Mouse (Mus musculus) lung, adult 2 months (tissue): ENCODE measurements around the gene Igtp. TPM values are rescaled to one million over a fixed set of nuclear protein-coding genes. Genes with fewer than 3 reads are reported as not detected.

Source experiments
- DNase-seq: peaks from one replicate; pipeline ENCODE4 v3.0.0; 2022
- H3K4me1 ChIP-seq: fragments of 200-500 bp; 2 replicates; pipeline ENCODE4 v1.6.1; 2011; ENCODE audit warnings: low read length; ENCODE audit not compliant: control insufficient read depth, insufficient read depth
- H3K4me3 ChIP-seq: fragments of 200-500 bp; replicated peaks from 2 replicates; pipeline ENCODE3; 2011; ENCODE audit warnings: low read depth, mild to moderate bottlenecking, control low read depth, low read length; ENCODE audit errors: extremely low read depth
- CTCF ChIP-seq: fragments of 200-500 bp; IDR thresholded peaks from 2 replicates; pipeline ENCODE4 v1.5.1; 2011; ENCODE audit warnings: mild to moderate bottlenecking, low read length, control low read depth; ENCODE audit not compliant: insufficient read depth
- POLR2A ChIP-seq: fragments of 200-500 bp; IDR thresholded peaks from 2 replicates; pipeline ENCODE4 v1.6.1; 2011; ENCODE audit warnings: low read depth, mild to moderate bottlenecking, control low read depth, low read length, borderline replicate concordance; ENCODE audit errors: extremely low read depth
- WGBS: fragments of 180-500 bp; shearing (Covaris S2); methylation state at CpG from one replicate; pipeline ENCODE4 v1.1.7; 2018; 5-methylcytosine and 5-hydroxymethylcytosine counted together
- polyA plus RNA-seq: library from polyadenylated mRNA; depleted of rRNA; stranded (reverse); fragments of >200 nt; gene quantifications from 2 replicates; pipeline ENCODE4 v1.2.3, GENCODE M21; 2012

Gene Igtp
- polyA plus RNA-seq, 1 experiment: 14.7 TPM

DNA sequence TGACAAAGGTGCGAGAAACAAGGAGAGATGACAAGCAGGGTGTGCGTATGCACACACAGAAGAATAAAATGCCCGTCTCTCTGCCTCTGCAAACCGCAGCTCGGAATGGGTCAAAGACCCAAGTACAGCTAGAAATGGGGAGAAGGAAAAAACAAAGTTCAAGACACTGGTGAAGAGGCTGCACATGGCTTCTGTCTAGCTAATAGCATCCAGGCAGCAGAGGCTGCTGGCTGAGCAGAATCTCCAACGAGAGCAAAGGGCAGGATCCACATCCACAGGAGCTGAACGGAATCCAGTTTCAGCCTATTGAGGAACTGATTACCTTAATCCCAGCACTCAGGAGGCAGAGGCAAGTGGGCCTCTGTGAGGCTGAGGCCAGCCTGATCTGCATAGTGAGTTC lies 18.6 kb upstream of the Igtp start:
- TF ChIP-seq POLR2A: no peak
- no peak for TF ChIP-seq CTCF
- Histone ChIP-seq H3K4me1 (no peaks in the 10 kb centered on the region; the same call in 1 of the 2 replicates), H3K4me3 (no peak overlapping the region)
- no peak for DNase-seq
- WGBS: 86% methylated on average over 7 of the region's 7 CpGs

DNA sequence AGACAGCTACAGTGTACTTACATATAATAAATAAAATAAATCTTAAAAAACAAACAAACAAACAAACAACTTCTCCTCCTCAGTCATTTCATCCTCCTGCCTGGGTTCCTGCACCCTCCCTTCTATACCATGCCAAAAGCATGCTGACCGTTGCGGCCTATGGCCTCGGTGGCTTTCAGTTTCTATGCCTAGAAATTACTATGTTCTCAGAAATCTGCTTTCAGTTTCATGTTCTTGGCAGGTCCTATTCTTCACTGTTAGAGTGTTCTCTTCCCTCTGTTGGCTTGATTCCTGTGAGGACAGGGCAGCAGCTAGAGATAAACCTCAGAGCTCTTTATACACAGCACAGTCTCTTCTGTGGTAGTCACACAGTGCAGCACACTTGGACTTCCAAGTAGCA lies 15.8 kb upstream of the Igtp start:
- DNase-seq: no peak
- 31% methylated on average over 3 of the region's 3 CpGs for WGBS
- TF ChIP-seq CTCF: no peak
- TF ChIP-seq POLR2A: no peak
- Histone ChIP-seq H3K4me1 (no peaks in the 10 kb centered on the region; the same call in none of the 2 replicates), H3K4me3 (peak overlapping the region; percentile 6)

GRCm38 (mm10) chr11:58189675-58190074 lies 9.7 kb upstream of the Igtp start:
- DNase-seq: no peak
- Histone ChIP-seq H3K4me3 (no peak overlapping the region), H3K4me1 (peaks cover 3% of the 10 kb centered on the region)
- 87% methylated on average over 6 of the region's 6 CpGs for WGBS
- no peak for TF ChIP-seq POLR2A
- no peak for TF ChIP-seq CTCF

GRCm38 (mm10) chr11:58193326-58193725 lies 6.0 kb upstream of the Igtp start:
- DNase-seq: no peak
- Histone ChIP-seq H3K4me1 (peaks cover 3% of the 10 kb centered on the region), H3K4me3 (no peak overlapping the region)
- TF ChIP-seq POLR2A: no peak
- no peak for TF ChIP-seq CTCF
- 19% methylated on average over 3 of the region's 3 CpGs for WGBS

- no peak for DNase-seq
- no peak overlapping the region for H3K4me3 ChIP-seq
- TF ChIP-seq POLR2A (no peak), CTCF (no peak)
- WGBS: 41% methylated on average over 4 of the region's 4 CpGs
- H3K4me1 ChIP-seq: peaks cover 3% of the 10 kb centered on the region
Observed at GRCm38 (mm10) chr11:58193860-58194520, 5.4 kb upstream of the Igtp start.

DNA sequence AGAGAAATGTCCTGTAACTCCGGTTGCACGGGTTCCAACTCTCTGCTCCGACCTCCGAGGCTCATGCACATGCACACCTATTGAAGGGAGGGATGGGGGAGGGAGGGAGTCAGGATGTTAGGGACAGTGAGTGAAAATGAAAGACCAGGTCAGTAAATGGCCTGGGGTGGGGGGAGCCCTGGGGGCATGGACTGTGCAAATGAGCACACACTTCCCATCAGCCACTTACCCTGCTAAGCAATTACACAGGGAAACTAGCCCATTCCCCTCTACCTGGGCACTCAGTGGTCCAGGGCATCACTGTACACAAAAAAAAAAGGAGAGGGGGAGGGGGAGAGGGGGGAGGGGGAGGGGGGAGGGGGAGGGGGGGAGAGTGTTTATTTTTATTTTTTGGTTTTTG lies 693 bp upstream of the Igtp start:
- Histone ChIP-seq H3K4me1 (peaks cover 3% of the 10 kb centered on the region), H3K4me3 (no peak overlapping the region)
- TF ChIP-seq POLR2A (no peak), CTCF (no peak)
- WGBS: 82% methylated on average over 4 of the region's 4 CpGs
- DNase-seq: no peak

DNA sequence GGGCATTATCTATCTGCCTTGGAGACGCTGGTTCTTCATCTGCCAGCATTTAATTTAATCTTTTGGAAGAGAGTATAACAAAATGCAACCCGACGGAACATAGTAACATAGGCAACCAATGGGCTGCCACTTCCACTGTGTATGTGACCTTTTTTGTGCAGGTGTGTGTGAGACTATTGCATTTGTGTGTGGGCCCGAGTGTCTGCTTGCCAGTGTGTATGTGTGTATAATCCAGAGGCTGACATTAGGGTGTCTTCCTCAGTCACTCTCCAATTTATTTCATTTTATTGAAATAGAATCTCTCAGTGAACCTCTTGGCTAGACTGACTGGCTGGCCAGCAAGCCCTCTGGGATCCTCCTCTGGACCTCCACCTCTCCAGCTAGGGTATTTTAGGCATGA lies 870 bp downstream of the Igtp start:
- no peak for TF ChIP-seq POLR2A
- no peak for TF ChIP-seq CTCF
- Histone ChIP-seq H3K4me1 (no peaks in the 10 kb centered on the region; the same call in 1 of the 2 replicates), H3K4me3 (no peak overlapping the region)
- 56% methylated on average over 4 of the region's 4 CpGs for WGBS
- no peak for DNase-seq

DNA sequence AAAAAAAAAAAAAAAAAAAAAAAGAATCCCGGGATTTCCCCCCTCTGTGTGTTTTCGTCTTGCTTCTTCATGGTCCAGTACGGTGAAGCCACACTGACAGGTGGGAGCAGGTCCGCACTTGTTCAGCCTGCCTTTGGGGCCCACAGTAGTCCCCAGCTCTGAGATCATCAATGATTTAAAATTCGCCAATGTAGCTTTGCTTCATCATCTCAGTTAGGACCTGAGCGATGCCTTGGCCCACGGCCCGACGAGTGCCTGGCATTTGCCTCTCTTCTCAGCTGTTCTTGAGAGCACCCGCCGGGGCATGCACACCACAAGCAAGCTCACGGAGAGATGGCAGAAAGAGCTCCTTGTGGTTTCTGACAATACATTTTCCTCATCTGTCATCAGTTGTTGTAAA lies 1.7 kb downstream of the Igtp start:
- no peak for DNase-seq
- Histone ChIP-seq H3K4me3 (no peak overlapping the region), H3K4me1 (no peaks in the 10 kb centered on the region; the same call in 1 of the 2 replicates)
- TF ChIP-seq CTCF (no peak), POLR2A (no peak)
- 78% methylated on average over 12 of the region's 12 CpGs for WGBS

- no peak overlapping the region for H3K4me3 ChIP-seq
- peaks cover 2% of the 10 kb centered on the region; the same call in 1 of the 2 replicates for H3K4me1 ChIP-seq
- no peak for DNase-seq
- no peak for TF ChIP-seq POLR2A
- TF ChIP-seq CTCF: no peak
- 75% methylated on average over 1 of the region's 1 CpGs for WGBS
Observed at GRCm38 (mm10) chr11:58210321-58210886, 11.0 kb downstream of the Igtp start.
